Mouse (Mus musculus) olfactory bulb, adult 2 months (tissue): Measurements from ENCODE around the gene Strada. TPM values are rescaled to one million over a fixed set of nuclear protein-coding genes. Genes with fewer than 3 reads are reported as not detected.

Experiments
- H3K27ac ChIP-seq: fragments of 200-500 bp; 2 replicates; pipeline ENCODE4 v1.5.1; 2012; ENCODE audit warnings: low read depth, low read length; ENCODE audit not compliant: insufficient read depth
- H3K4me1 ChIP-seq: fragments of 200-500 bp; 2 replicates; pipeline ENCODE4 v1.6.1; 2012; ENCODE audit warnings: low read length; ENCODE audit not compliant: control insufficient read depth, insufficient read depth
- H3K4me3 ChIP-seq: fragments of 200-500 bp; 2 replicates; pipeline ENCODE4 v1.5.1; 2012; ENCODE audit warnings: mild to moderate bottlenecking, low read depth, low read length, moderate library complexity; ENCODE audit not compliant: insufficient read depth
- CTCF ChIP-seq: fragments of 200-500 bp; IDR thresholded peaks from 2 replicates; pipeline ENCODE4 v1.5.1; 2012; ENCODE audit warnings: low read depth, mild to moderate bottlenecking, low read length, moderate library complexity; ENCODE audit not compliant: insufficient read depth
- POLR2A ChIP-seq: fragments of 200-500 bp; IDR thresholded peaks from 2 replicates; pipeline ENCODE4 v1.6.1; 2012; ENCODE audit warnings: mild to moderate bottlenecking, low read depth, low read length, moderate library complexity; ENCODE audit not compliant: insufficient read depth
- WGBS: fragments of 180-500 bp; shearing (Covaris S2); methylation state at CpG from one replicate; pipeline ENCODE4 v1.1.7; 2018; 5-methylcytosine and 5-hydroxymethylcytosine counted together
- polyA plus RNA-seq: library from polyadenylated mRNA; stranded (reverse); fragments of >200 nt; gene quantifications from 2 replicates; pipeline ENCODE4 v1.2.4, GENCODE M21; 2012; ENCODE audit warnings: low replicate concordance; ENCODE audit not compliant: missing spikeins, insufficient read depth, insufficient read length

Gene Strada
- polyA plus RNA-seq, 1 experiment: 209 TPM

GRCm38 (mm10) chr11:106192657-106193370 is 9.2 kb downstream of the Strada start:
- TF ChIP-seq POLR2A (no peak), CTCF (no peak)
- H3K27ac ChIP-seq: peak overlapping the region; percentile 59
- no peaks in the 10 kb centered on the region; the same call in 1 of the 2 replicates for H3K4me1 ChIP-seq
- 4% methylated on average over 19 of the region's 19 CpGs for WGBS
- H3K4me3 ChIP-seq: peak overlapping the region; percentile 67

- 79% methylated on average over 5 of the region's 5 CpGs for WGBS
- no peak overlapping the region for H3K27ac ChIP-seq
- no peaks in the 10 kb centered on the region; the same call in 1 of the 2 replicates for H3K4me1 ChIP-seq
- no peak overlapping the region for H3K4me3 ChIP-seq
- TF ChIP-seq POLR2A: no peak
- TF ChIP-seq CTCF: no peak
These were observed 9.7 kb downstream of the Strada start for GRCm38 (mm10) chr11:106192241-106192640.

DNA sequence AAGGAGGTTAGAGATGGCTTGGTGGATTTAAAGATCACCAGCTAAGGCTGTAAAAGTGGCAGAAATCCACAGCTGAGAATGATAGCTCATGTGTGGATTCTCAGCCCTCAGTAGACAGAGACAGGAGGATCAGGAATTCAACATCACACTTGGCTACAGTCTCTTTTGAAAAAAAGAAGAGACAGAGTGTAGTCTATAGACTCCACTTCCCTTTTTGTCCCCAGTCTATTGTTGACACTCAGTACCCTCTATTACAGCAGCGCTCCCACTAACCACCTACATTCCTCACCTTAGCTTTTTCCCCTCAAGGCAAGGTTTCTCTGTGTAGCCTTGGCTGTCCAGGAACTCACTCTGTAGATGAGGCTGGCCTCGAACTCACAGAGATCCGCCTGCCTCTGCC is 10.3 kb downstream of the Strada start:
- 95% methylated on average over 3 of the region's 3 CpGs for WGBS
- Histone ChIP-seq H3K4me1 (no peaks in the 10 kb centered on the region; the same call in 1 of the 2 replicates), H3K4me3 (no peak overlapping the region), H3K27ac (no peak overlapping the region)
- TF ChIP-seq POLR2A (no peak), CTCF (no peak)

DNA sequence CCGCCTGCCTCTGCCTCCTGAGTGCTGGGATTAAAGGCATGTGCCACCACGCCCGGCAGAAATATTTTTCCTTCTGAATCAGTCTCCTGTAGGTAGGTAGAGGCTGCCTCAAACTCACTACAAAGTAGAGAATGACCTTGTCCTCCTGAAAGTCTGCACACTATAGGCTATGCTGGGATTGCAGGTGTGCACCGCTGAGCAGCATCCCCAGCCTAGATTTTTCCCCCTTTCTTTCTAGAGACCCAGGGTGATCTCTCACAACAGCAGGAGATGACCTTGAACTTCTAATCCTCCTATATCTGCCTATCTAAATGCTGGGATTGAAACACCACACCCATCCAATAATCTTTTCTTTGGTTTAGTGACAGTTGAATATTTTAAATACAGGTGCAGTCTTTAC is 14.6 kb downstream of the Strada start:
- no peak overlapping the region for H3K4me3 ChIP-seq
- no peak overlapping the region for H3K27ac ChIP-seq
- no peaks in the 10 kb centered on the region; the same call in 1 of the 2 replicates for H3K4me1 ChIP-seq
- 96% methylated on average over 4 of the region's 4 CpGs for WGBS
- TF ChIP-seq CTCF: no peak

- WGBS: 89% methylated on average over 2 of the region's 2 CpGs
- Histone ChIP-seq H3K4me3 (no peak overlapping the region), H3K27ac (peak overlapping the region; percentile 97), H3K4me1 (peaks cover 25% of the 10 kb centered on the region)
- TF ChIP-seq CTCF: no peak
- no peak for TF ChIP-seq POLR2A
These were observed 21.5 kb downstream of the Strada start for GRCm38 (mm10) chr11:106180449-106180801.

DNA sequence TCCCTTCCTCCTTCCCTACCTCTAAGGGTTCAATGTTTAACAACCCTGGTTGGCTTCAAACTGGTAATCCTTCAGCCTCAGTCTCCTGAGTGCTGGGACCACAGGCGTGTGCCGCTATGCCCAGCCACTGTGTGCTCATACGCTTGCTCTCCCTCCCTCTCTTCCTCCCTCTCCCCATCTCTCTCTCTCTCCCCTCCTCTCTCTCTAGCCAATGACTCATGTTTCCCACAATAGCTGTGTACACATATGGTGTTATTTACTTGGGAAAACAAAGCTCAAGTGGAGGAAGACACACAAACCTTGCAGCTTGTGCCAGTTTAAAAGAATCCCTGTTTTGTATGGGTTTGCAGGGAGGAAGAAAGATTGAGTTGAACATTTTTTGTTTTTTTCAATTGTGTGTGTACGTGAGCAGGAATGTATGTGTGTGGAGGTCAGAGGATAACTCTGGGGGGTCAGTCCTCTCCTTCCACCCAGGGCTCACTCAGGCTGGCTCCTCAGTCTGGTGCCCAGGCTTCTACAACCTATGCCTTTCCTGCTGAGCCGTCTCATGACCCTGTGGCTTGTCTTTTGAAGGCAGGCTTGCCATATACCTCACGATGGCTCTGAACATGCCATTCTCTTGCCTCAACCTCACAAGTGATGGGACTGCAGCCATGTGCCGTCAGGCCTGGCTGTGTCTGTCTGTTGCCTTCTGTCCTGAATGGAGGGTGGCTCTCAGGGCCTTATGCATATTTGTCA is 22.1 kb downstream of the Strada start:
- no peak for TF ChIP-seq CTCF
- TF ChIP-seq POLR2A: no peak
- 27% methylated on average over 7 of the region's 7 CpGs for WGBS
- peak overlapping the region; percentile 98 for H3K27ac ChIP-seq
- 0 out of 2 replicates have a peak overlapping the region, but pooled peaks have one; percentile 11 for H3K4me3 ChIP-seq
- H3K4me1 ChIP-seq: peaks cover 25% of the 10 kb centered on the region

GRCm38 (mm10) chr11:106178036-106178782 is 23.8 kb downstream of the Strada start:
- peaks cover 25% of the 10 kb centered on the region for H3K4me1 ChIP-seq
- TF ChIP-seq CTCF (no peak), POLR2A (no peak)
- no peak overlapping the region for H3K4me3 ChIP-seq
- peak overlapping the region; percentile 91 for H3K27ac ChIP-seq
- WGBS: 42% methylated on average over 5 of the region's 5 CpGs

DNA sequence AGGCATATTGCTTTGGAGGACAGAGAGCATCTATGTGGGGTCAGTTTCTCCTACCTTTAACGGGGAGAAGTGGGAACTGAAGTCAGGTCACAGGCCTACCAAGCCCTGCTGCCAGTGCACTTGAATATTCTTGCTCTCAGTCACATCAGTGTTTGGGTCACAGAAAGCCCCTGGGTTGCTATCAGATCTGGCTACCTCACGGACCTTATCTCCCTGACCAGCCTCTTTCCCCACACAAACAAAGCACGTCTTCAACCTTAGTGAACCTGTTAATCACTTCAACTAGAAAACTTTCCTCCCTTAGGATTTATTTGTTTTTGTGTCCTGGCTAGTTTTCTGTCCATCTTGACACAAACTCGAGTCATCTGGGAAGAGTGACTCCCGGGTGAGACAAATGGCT is 25.6 kb downstream of the Strada start:
- Histone ChIP-seq H3K4me1 (peaks cover 19% of the 10 kb centered on the region), H3K27ac (no peak overlapping the region), H3K4me3 (no peak overlapping the region)
- 88% methylated on average over 5 of the region's 5 CpGs for WGBS
- TF ChIP-seq POLR2A: no peak
- no peak for TF ChIP-seq CTCF

GRCm38 (mm10) chr11:106175081-106175480 is 26.9 kb downstream of the Strada start:
- H3K27ac ChIP-seq: no peak overlapping the region
- no peak overlapping the region for H3K4me3 ChIP-seq
- 66% methylated on average over 3 of the region's 3 CpGs for WGBS
- peaks cover 8% of the 10 kb centered on the region for H3K4me1 ChIP-seq
- TF ChIP-seq POLR2A (no peak), CTCF (no peak)
